Mouse (Mus musculus) heart, embryonic 11.5 days (tissue): Measurements from ENCODE around the gene Rapgef2. TPM values are rescaled to one million over a fixed set of nuclear protein-coding genes. Genes with fewer than 3 reads are reported as not detected.

ENCODE experiments used
- ATAC-seq: fragments of 200-750 bp; cut with Nextera tagmentation; replicated peaks from 2 replicates; pipeline ENCODE4 v1.8.0; 2017; ENCODE audit warnings: moderate library complexity; ENCODE audit not compliant: insufficient number of reproducible peaks, low FRiP score, low TSS enrichment
- H3K27ac ChIP-seq: fragments of 300-500 bp; sonication (generic); 2 replicates; pipeline ENCODE4 v1.5.1; 2014; ENCODE audit warnings: mild to moderate bottlenecking, low read depth, low read length
- H3K27me3 ChIP-seq: fragments of 300-500 bp; sonication (generic); 2 replicates; pipeline ENCODE4 v1.6.1; 2014; ENCODE audit warnings: mild to moderate bottlenecking, low read length, mixed read lengths; ENCODE audit not compliant: control insufficient read depth, insufficient read depth
- H3K36me3 ChIP-seq: fragments of 300-500 bp; sonication (generic); 2 replicates; pipeline ENCODE4 v1.6.1; 2014; ENCODE audit warnings: mild to moderate bottlenecking, low read length, moderate library complexity, mixed read lengths; ENCODE audit not compliant: control insufficient read depth, insufficient read depth
- H3K4me1 ChIP-seq: fragments of 300-500 bp; sonication (generic); 2 replicates; pipeline ENCODE4 v1.6.1; 2014; ENCODE audit warnings: low read length; ENCODE audit not compliant: control insufficient read depth, insufficient read depth
- H3K4me2 ChIP-seq: fragments of 300-500 bp; sonication (generic); 2 replicates; pipeline ENCODE4 v1.6.1; 2014; ENCODE audit warnings: mild to moderate bottlenecking, moderate library complexity
- H3K4me3 ChIP-seq: fragments of 300-500 bp; sonication (generic); 2 replicates; pipeline ENCODE4 v1.5.1; 2014; ENCODE audit warnings: low read depth, low read length
- H3K9ac ChIP-seq: fragments of 300-500 bp; sonication (generic); 2 replicates; pipeline ENCODE4 v1.6.1; 2014; ENCODE audit warnings: mild to moderate bottlenecking, low read depth, low read length, moderate library complexity
- H3K9me3 ChIP-seq: fragments of 300-500 bp; sonication (generic); replicated peaks from 2 replicates; pipeline ENCODE4 v1.6.1; 2016; ENCODE audit warnings: low read length; ENCODE audit not compliant: control insufficient read depth
- WGBS: fragments of 180-500 bp; shearing (Covaris S2); extraction: QIAGEN DNeasy Blood & Tissue Kit; methylation state at CpG from one replicate; pipeline ENCODE4 v1.1.7; 2014; ENCODE audit not compliant: insufficient replicate concordance; 5-methylcytosine and 5-hydroxymethylcytosine counted together
- polyA plus RNA-seq: library from polyadenylated mRNA; unstranded; fragments of >200 nt; fragmentation: Nextera tagmentation; extraction: Ambion mirVana; gene quantifications from 2 replicates; pipeline ENCODE4 v1.2.1, GENCODE M21; 2014

Rapgef2 gene
- polyA plus RNA-seq, 1 experiment from 2014 or later: 5.9 TPM

DNA sequence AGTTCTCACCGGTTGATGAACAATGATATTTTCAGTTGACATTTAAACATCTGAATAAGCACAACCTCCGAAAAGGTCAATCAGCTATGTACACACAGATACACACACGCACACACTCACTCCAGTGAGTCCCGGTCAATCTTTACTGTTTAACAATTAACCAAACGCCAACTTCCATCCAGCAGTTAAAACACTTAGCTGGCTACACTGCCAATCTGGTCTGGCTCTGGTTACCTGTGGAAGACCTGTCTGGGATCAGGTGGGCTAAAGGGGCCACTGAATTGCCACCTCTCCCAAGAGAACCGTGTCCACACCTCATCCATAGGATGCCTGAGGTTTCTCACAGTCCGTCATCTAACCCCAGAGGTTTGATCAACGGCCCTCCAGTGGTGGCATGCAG is 63.0 kb downstream of the Rapgef2 start:
- Histone ChIP-seq H3K4me3 (no peak overlapping the region), H3K4me2 (no peak overlapping the region), H3K36me3 (no peaks in the 10 kb centered on the region), H3K9me3 (no peaks in the 10 kb centered on the region), H3K4me1 (peaks cover 3% of the 10 kb centered on the region; the same call in 1 of the 2 replicates), H3K27me3 (no peaks in the 10 kb centered on the region), H3K9ac (no peak overlapping the region), H3K27ac (no peak overlapping the region)
- WGBS: 65% methylated on average over 8 of the region's 8 CpGs
- no peak for ATAC-seq

GRCm38 (mm10) chr3:79222192-79222960 is 63.9 kb downstream of the Rapgef2 start:
- no peak overlapping the region for H3K4me2 ChIP-seq
- H3K9ac ChIP-seq: no peak overlapping the region
- 58% methylated on average over 13 of the region's 13 CpGs for WGBS
- ATAC-seq: no peak
- H3K9me3 ChIP-seq: no peaks in the 10 kb centered on the region
- H3K36me3 ChIP-seq: no peaks in the 10 kb centered on the region
- no peak overlapping the region for H3K27ac ChIP-seq
- no peak overlapping the region for H3K4me3 ChIP-seq
- H3K4me1 ChIP-seq: peaks cover 3% of the 10 kb centered on the region; the same call in 1 of the 2 replicates
- no peaks in the 10 kb centered on the region for H3K27me3 ChIP-seq

DNA sequence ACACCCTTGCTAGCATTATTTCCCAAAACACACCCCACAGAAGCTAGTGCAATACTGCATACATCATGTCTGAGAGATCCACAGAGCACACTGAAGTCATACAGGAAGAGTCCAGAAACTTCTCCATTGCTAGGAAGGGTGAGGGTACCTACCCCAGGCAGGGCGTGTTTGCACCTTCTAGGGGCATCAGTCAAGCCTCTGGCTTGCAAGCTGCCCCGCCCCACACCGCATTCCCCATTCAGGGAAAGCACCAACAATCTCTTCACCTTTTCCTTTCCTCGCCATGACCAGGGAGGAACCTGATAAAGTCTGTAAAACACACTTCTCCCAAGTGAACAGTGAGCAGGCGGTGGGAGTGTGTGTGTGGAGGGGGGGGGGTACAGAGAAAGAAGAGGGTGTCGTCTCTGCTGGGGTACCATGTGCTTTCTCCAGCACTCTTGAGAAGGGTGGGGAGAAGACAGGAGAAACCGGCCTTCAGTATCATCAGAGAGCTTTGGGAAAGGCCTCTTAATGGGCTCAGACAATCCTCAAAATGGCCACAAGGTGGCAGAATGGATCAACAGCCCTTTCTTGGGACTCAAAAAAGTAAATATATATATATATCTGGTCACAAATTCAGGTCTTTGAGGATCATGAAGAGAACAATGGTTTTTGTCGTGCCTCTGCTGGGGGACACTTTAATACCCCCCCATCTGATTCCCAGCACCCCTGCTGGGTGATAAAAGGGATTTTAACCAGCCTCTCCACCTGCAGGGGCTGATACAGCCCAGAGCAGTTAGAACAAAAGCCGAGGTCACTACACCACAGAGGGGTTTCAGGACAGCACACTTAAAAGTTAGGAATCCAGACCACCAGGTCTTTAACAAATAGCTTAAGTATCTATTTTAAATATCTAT is 64.8 kb downstream of the Rapgef2 start:
- WGBS: 33% methylated on average over 9 of the region's 9 CpGs
- H3K27ac ChIP-seq: no peak overlapping the region
- no peaks in the 10 kb centered on the region for H3K27me3 ChIP-seq
- no peaks in the 10 kb centered on the region for H3K9me3 ChIP-seq
- no peak overlapping the region for H3K4me2 ChIP-seq
- no peak overlapping the region for H3K9ac ChIP-seq
- H3K36me3 ChIP-seq: no peaks in the 10 kb centered on the region
- H3K4me3 ChIP-seq: no peak overlapping the region
- H3K4me1 ChIP-seq: peaks cover 3% of the 10 kb centered on the region; the same call in 1 of the 2 replicates
- no peak for ATAC-seq

DNA sequence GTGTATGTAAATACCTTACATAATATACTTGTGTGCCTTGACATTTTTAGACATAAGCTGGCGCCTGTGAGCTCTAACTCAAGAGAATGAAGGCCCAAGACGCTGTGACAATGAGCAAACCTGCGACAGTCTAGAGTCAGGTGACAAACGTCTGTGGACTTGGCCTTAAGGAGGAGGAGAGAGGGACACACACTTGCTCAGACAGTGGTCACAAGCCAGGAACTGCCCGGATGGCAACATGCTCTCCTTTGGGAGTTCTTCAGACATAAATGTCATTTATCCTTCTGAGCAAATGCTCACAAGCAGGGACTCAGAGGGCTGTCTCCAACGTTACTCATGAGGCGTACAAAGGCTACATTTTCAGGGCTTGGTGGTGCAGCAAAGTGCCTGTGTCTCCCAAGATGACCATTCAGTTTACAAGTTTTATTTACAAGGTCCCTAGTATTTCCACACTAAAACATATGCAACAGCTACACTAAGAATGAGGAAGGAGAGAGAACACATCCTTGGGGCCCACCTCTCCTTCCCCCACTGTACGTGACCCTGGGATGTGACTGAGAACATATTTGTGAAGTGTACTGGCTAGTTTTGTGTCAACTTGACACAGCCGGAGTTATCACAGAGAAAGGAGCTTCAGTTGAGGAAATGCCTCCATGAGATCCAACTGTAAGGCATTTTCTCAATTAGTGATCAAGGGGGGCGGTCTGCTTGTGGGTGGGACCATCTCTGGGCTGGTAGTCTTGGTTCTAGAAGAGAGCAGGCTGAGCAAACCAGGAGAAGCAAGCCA is 67.0 kb downstream of the Rapgef2 start:
- no peak overlapping the region for H3K4me3 ChIP-seq
- H3K27ac ChIP-seq: no peak overlapping the region
- no peak overlapping the region for H3K9ac ChIP-seq
- ATAC-seq: no peak
- no peak overlapping the region for H3K4me2 ChIP-seq
- H3K4me1 ChIP-seq: peaks cover 3% of the 10 kb centered on the region; the same call in 1 of the 2 replicates
- no peaks in the 10 kb centered on the region for H3K27me3 ChIP-seq
- no peaks in the 10 kb centered on the region for H3K9me3 ChIP-seq
- H3K36me3 ChIP-seq: no peaks in the 10 kb centered on the region
- 77% methylated on average over 10 of the region's 10 CpGs for WGBS

- Histone ChIP-seq H3K27me3 (no peaks in the 10 kb centered on the region), H3K9ac (no peak overlapping the region), H3K27ac (no peak overlapping the region), H3K36me3 (no peaks in the 10 kb centered on the region), H3K4me1 (peaks cover 3% of the 10 kb centered on the region; the same call in 1 of the 2 replicates), H3K4me3 (no peak overlapping the region), H3K9me3 (no peaks in the 10 kb centered on the region), H3K4me2 (no peak overlapping the region)
- ATAC-seq: no peak
- 57% methylated on average over 4 of the region's 4 CpGs for WGBS
Observed at GRCm38 (mm10) chr3:79218566-79219051, 67.7 kb downstream of the Rapgef2 start.

DNA sequence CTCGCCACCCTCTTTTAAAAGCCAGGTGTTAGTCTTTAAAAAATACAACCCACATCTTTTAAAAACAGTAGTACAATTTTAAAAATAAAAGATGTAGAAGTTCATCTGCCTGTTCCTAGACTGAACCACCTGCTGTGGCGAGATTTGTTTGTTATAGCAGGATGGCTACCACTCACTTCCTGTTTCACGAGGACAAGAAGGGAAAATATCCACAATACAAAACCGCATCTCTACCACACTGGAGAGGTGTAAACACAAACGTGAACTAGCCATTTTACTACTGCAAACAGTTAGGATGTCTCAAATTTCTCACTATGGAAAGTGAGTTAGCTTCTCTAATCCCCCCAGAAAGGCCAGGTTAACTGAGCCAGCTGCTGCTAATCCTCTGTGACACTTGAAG is 76.1 kb downstream of the Rapgef2 start:
- 66% methylated on average over 5 of the region's 5 CpGs for WGBS
- ATAC-seq: no peak

DNA sequence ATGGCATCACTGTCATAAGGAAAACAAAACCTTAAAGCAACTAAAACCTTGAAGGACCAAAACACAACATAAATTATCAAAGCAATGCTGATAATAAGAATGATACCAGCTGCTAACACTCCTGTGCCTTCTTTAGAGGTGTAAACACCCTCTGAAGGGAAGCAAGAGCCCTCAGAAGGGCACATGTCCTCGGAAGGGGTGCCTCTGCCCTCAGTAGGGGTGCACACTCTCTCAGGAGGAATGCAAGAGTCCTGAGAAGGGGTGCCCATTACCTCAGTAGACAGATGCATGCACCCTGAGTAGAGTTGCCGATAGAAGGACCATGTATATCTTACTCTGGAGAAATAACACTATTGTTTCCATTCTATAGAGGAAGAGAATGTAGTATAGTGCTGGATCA is 79.1 kb downstream of the Rapgef2 start:
- H3K4me2 ChIP-seq: no peak overlapping the region
- H3K36me3 ChIP-seq: no peaks in the 10 kb centered on the region
- no peaks in the 10 kb centered on the region for H3K27me3 ChIP-seq
- H3K9ac ChIP-seq: no peak overlapping the region
- no peak overlapping the region for H3K4me3 ChIP-seq
- 80% methylated on average over 2 of the region's 2 CpGs for WGBS
- no peaks in the 10 kb centered on the region for H3K9me3 ChIP-seq
- peaks cover 12% of the 10 kb centered on the region for H3K4me1 ChIP-seq
- no peak for ATAC-seq
- no peak overlapping the region for H3K27ac ChIP-seq

More for the DNA sequence above, 76.1 kb downstream of the Rapgef2 start:
- Histone ChIP-seq H3K36me3 (no peaks in the 10 kb centered on the region), H3K4me2 (no peak overlapping the region), H3K27me3 (no peaks in the 10 kb centered on the region), H3K9ac (no peak overlapping the region), H3K9me3 (no peaks in the 10 kb centered on the region), H3K4me1 (0 out of 2 replicates have a peak, but pooled peaks cover 2% of the 10 kb centered on the region), H3K4me3 (no peak overlapping the region), H3K27ac (no peak overlapping the region)

- H3K4me2 ChIP-seq: no peak overlapping the region
- H3K9me3 ChIP-seq: no peaks in the 10 kb centered on the region
- no peaks in the 10 kb centered on the region for H3K36me3 ChIP-seq
- H3K4me3 ChIP-seq: no peak overlapping the region
- no peaks in the 10 kb centered on the region for H3K27me3 ChIP-seq
- WGBS: 87% methylated on average over 7 of the region's 7 CpGs
- H3K9ac ChIP-seq: no peak overlapping the region
- H3K4me1 ChIP-seq: peaks cover 12% of the 10 kb centered on the region
- no peak overlapping the region for H3K27ac ChIP-seq
- no peak for ATAC-seq
Observed at GRCm38 (mm10) chr3:79206524-79206923, 79.8 kb downstream of the Rapgef2 start.
